Mouse (Mus musculus) spleen, postnatal 14 days (tissue): ENCODE results near the gene Ndufb3.
"Not testable (repeated sequence)": the region's sequence is repeated elsewhere in the genome, so short reads cannot be mapped to it uniquely, and the experiment has no call there.

ENCODE experiments used
- DNase-seq, 2 experiments: peaks; one replicate each; pipeline ENCODE4 v3.0.0; 2021 to 2022; ENCODE audit warnings: low spot score in 2 of 2

Gene Ndufb3

DNA sequence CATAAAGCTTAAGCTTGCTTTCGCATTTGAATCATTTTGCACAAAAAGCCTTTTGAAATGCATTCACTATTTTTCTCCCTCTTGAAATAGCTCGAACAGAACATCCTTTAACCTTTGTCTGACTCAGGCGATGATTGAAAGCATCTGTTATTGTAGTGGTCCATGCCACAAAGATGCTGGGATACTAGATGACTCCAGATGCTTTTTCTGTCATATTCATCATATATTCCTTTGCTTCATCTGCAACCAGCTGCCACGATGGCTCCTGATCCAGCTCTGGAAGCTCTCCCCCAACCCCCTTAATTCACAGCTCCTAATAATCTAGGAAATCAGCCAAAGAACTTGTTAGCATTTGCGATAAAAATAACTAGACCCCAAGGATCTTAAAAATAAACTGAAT is 30.9 kb downstream of the Ndufb3 start:
- DNase-seq: no peak

DNA sequence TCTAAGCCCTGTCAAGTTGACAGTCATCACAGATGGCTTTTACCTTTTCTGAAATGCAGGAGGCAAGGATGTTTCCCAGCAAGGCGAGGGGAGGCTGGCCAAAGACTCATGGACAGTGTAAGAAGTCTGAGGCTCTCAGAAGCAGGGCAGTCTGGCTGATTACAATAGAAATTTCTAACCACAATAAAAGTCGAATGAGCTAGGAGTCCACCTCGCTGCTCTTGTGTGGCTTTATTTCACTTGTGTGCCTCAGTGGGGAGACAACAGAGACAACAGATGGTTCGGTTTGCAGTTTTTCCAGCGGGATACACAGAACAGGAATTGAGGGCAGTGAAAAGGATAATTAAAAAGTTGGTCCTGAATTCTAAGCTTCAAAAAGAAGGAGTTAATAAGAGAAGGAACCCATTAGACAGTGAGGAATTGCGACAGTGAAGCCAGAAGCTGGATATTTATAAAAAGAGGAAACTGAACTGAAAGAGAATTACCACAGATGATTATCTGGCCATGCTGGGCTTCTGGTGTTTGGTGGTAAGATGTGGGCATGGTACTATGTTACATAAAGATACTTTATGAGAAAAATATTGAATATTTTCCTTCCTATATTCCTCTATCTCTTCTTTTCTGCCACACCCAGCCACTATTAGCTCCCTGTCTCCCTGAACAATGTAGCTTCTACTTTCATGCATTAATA is 31.9 kb downstream of the Ndufb3 start:
- DNase-seq: no peak

DNA sequence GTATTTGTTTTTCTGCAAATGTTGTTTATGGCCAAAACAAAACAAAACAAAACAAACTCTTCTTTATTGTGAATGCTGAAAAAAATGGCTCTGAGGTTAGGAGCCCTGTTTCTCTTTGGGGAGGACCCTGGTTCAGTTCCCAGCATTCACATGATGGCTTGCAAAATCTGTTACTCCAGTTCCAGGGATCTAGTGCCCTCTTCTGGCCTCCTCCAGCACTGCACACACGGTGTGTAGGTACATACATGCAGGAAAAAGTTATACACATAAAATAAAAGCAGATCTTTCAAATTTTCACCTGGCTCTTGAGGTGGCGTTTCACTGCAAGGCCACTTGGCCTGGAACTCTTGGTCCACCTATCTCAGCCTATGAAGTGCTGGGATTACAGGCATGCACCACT is 32.6 kb downstream of the Ndufb3 start:
- DNase-seq: no peak

DNA sequence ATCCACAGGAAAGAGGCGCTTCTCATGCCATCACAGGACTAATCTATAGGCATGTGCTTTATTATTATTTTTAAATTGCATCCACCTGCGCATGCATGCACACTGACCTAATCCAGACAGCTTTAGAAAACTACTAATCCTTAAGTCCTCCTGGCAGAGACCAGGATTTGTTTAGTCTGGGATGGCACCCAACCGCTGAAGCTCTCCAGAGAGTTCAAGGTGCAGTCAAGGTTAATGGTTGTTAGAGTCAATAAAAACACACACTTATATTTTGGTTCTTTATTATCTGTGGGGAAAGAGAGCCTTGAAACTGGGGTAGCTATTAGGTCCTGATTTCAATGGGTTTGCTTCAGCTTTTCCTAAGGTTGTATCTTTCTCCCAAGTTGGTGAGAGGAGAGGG is 35.1 kb downstream of the Ndufb3 start:
- no peak for DNase-seq

DNA sequence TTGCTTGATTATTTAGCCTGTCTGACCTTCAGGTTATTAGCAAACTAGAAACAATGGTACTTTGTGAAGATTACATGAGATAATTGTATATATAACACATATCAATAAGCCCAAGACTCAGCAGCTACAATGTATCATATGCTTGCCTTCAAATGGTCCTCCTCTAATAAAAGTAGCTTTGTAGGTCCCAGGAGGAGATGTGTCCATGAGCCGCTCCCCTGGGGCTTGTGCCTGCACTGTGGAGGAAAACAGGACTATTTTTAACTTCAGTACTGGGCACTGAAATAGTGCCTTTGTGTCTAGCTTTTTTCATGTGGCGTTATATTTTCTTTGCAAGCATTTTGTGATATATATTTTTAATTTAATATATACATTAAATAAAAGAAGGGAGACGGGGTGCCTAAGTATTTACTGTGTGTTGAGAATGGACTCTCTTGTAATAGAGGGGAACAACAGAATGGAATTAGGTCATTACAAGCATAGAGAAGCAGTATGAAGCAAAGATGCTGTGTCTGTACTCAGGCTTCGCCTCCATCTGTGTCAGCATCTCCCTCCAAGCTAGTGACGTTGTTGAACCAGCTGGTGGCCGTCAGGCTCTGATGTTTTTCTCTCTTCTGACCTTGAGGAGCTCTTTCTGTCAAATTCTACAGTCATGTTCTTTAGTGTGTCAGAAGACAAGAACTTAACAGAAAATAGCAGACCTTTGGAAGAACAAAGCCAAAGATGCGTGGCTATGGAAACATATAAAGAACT is 36.0 kb downstream of the Ndufb3 start:
- no peak for DNase-seq

DNA sequence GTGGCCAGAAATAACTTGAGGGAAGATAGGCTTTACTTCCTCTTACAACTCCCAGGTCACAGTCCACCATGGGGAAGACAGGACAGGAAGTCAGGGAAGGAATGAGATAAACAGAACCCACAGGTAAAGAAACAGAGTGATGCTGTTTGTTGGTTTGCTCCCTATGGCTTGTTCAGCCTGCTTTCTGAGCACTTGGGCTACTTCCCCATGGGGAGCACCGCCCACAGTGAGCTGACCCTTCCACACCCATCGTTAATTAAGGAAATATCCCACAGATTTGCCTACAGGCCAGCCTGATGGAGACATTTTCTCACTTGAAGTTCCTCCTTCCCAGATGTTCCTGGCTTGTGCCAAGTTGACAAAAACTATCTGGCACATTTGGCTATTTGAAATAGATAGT is 42.7 kb downstream of the Ndufb3 start:
- DNase-seq: not testable (repeated sequence)
